Mouse (Mus musculus) T-helper 17 cell (primary cell): ENCODE measurements around the gene Gm28048.

Source experiments
- in situ Hi-C, 2 experiments: fragments of 300-600 bp; cut with MboI, MseI; formaldehyde crosslinking; loops; 1 replicate in 1 of 2; 2 replicates in 1 of 2; pipeline ENCODE4 v1.15.1; 2025; ENCODE audit warnings: high pct_unique_total_duplicates in 2 of 2

Gene Gm28048

GRCm38 (mm10) chr11:22990393-22991126 is 8.7 kb upstream of the Gm28048 start, which contains the start of gene Cct4:
Cct4 (plus strand) TSS chr11:22990519.
- in situ Hi-C loops: no loop called here

DNA sequence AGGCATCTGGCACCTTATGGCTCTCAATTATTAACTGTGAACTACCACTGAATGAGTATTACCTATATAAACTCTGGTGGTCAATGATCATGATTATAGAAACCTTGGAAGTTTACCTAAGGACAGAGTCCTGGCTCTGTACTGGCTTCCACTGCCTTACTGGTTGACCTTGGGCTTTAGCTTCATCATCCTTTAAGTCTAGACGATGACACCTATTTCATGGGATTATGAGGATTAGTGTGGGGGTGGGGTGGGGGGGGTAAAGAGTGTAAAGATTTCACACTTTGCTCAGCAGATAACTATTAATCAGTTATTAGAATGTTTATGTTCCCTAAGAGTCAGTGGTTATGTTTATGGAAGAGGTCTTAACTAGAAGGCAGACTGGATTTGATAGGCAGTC is 7.9 kb upstream of the Gm28048 start:
- in situ Hi-C loops: no loop called here

- in situ Hi-C loops: no loop called here
Measured at GRCm38 (mm10) chr11:22987357-22987756, 5.5 kb upstream of the Gm28048 start.

- in situ Hi-C loops: no loop called here
Measured at GRCm38 (mm10) chr11:22985510-22985909, 3.6 kb upstream of the Gm28048 start.

DNA sequence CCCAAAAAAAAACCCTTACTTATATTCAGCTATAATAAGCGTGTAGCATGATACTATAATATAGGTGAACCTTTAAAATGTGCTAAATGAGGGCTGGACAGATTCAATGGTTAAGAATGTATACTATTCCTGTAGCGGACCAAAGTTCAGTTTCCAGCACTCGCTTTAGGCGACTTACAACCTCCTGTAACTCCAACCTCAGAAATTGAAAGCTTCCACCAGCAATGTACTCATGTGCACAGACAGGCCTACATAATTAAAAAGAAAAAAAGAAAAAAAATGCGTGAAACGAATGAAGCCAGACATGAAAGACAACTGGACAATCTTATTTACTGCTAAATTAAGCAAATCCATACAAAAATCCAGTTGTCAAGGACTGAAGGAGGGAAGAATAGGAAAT is 956 bp upstream of the Gm28048 start:
- in situ Hi-C loops: no loop called here

GRCm38 (mm10) chr11:22981543-22981950 is 343 bp downstream of the Gm28048 start:
- in situ Hi-C loops: no loop called here

GRCm38 (mm10) chr11:22981041-22981440 is 849 bp downstream of the Gm28048 start:
- in situ Hi-C loops: no loop called here

- in situ Hi-C loops: loop anchor here in 1 of 2 experiments (10.0 kb wide), 1 partner anchor 1226 kb away; no protein-coding TSS in a partner anchor
Measured at GRCm38 (mm10) chr11:22979221-22979620, 2.7 kb downstream of the Gm28048 start.

GRCm38 (mm10) chr11:22978711-22979110 is 3.2 kb downstream of the Gm28048 start:
- in situ Hi-C loops: loop anchor here in 1 of 2 experiments (10.0 kb wide), 1 partner anchor 1226 kb away; no protein-coding TSS in a partner anchor

DNA sequence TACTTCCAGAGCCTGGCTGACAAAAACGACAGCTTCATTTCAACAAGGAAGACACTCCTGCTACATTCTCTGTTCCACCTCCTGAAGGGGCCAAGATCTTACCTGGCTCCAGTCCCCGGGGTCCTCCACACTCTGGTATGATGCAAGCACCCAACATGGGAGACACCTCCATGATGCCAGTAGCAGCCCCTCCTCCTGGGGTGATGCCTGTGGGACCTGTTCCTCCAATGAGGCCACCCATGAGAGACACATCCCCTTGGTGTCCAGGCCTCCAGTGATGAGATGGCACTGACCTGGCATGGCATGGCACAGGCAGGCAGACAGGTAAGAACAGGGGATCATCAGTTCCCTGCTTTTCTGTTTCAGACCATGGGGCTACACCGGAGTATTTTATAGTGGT is 3.7 kb downstream of the Gm28048 start:
- in situ Hi-C loops: loop anchor here in 1 of 2 experiments (10.0 kb wide), 1 partner anchor 1227 kb away; no protein-coding TSS in a partner anchor

GRCm38 (mm10) chr11:22973599-22973998 is 8.3 kb downstream of the Gm28048 start:
- in situ Hi-C loops: loop anchor here in 1 of 2 experiments (10.0 kb wide), 1 partner anchor 1231 kb away; no protein-coding TSS in a partner anchor

- in situ Hi-C loops: loop anchor here in 1 of 2 experiments (10.0 kb wide), 1 partner anchor 1232 kb away; no protein-coding TSS in a partner anchor
Measured at GRCm38 (mm10) chr11:22972746-22973526, 9.0 kb downstream of the Gm28048 start.

DNA sequence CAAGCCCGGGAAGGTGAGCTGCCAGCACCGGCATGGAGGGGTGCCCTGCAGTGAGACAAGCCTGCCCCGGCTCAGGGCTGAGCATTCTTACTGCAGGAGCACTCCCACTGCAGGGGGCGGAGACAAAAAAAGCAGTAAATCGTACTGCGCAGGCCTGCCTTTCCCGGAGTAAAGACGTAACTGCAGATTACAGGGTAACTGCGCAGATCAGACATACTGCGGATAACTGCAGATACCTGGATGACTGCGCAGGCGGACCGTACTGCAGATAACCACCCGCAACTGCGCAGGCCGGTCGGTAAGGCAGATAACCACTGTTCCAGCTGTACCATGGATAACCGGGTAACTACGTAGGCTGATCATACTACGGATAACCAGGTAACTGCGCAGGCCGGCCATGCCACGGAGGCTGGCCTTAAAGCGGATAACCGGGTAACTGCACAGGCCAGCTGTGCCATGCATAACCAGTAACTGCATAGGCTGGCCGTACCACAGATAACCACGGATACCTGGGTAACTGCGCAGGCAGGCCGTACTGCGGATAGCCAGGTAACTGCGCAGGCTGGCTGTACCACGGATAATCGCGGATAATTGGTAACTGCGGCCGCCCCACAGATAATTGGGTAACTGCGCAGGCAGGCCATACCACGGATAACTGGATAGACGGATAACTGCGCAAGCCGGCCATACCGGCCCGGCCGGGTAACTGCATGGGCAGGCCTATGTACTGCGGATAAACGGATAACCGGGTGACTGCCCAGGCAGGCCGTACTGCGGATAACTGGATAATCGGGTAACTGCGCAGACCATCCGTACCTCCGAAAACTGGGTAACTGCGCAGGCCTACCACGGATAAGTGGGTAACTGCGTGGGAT is 9.8 kb downstream of the Gm28048 start, which contains the start of gene Zrsr1:
Gene Zrsr1, plus strand, starts transcription at position 171 of the 875 bp plus-strand sequence.
- in situ Hi-C loops: loop anchor here in 1 of 2 experiments (10.0 kb wide), 1 partner anchor 1233 kb away; no protein-coding TSS in a partner anchor

DNA sequence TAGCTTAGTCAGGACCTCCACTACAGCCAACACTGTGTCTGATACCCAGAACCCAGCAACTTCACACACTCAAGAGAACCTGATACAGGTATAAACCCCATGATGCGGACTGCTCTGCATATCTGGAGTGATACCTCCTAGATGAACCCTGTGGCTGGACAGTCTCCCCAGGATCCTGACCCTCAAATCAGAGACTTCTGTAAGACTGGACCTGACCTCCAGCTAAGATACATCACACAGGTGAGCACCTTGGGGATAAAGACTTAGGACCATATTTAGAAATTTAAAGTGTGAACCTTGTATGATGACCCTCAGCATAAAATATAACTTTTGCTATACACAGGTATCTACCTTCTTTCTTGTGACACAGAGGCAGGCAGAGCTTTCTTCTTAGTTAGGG is 11.3 kb downstream of the Gm28048 start:
- in situ Hi-C loops: loop anchor here in 1 of 2 experiments (10.0 kb wide), 1 partner anchor 1234 kb away; no protein-coding TSS in a partner anchor

DNA sequence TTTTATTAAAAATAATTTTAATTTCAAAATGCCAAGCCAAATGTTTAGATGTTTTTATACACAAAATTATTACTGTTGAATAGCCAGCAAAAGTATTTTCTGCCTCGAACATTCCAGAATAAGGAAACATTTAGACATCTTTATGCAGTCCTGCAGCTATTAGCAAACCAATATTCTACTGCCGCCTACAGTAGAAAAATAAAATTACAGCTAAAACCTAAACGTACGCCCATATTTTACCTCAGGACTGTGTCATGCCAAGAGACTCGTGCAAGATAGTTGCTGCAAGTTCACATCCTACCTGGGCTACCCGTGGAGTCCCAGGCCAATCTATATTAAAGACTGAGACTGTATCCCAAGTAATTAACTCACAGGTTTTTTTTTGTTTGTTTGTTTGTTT is 12.4 kb downstream of the Gm28048 start:
- in situ Hi-C loops: no loop called here

DNA sequence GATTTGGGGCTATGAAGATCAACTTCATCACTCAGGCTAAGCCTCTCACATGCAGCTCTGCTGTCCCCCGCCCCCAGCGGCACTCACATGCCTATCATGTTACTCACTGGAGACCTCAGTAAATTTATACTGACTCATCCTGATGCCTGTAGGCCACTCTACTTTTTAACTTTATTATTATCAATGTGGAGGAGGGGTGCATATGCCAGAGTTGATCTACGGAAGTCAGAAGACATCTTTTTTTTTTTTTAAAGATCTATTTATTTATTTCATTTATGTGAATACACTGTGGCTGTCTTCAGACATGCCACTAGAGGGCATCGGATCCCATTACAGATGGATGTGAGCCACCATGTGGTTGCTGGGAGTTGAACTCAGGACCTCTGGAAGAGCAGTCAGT is 16.4 kb downstream of the Gm28048 start:
- in situ Hi-C loops: no loop called here

GRCm38 (mm10) chr11:22964401-22964800 is 17.5 kb downstream of the Gm28048 start:
- in situ Hi-C loops: no loop called here

DNA sequence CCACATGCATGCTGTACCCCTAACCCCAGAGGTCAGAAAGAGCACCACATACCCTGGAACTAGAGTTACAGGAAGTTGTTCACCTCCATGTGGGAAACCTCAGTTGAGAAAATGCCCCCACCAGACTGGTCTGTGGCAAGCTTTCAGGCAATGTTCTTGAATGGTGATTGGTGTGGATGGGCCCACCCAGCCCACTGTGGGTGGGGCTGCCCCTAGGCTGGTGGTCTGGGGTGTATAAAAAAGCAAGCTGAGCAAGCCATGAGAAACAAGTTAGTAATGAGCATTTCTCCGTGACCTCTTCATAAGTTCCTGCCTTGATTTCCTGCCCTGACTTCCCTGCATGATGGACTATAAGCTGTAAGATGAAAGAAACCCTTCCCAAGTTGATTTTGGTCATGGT is 19.8 kb downstream of the Gm28048 start:
- in situ Hi-C loops: no loop called here

DNA sequence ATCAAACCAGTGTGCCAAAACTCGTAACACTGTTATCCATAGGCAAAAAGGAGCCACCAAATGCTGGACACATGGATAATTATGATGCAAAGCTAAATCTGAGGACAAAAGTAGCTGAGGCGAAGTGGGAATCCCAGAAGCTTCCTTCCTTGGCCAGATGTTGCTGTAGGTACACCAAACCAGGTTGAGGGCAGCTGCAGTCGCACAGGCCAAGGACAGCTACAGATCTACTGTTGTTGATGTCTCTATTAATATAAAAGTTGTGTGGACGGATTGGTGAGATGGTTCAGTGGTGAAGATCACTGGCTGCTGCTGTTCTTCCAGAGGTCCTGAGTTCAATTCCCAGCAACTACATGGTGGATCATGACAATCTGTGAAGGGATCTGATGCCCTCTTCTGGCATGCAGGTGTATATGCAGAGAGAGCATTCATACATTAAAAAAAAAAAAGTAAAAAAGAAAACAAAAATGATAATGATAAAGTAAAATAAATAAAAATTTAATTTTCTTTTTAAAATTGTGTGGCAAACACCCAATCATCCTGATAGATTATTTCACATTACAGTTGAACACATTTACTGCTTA is 24.0 kb downstream of the Gm28048 start:
- in situ Hi-C loops: loop anchor here (5.0 kb wide), 3 partner anchors 96 to 326 kb away; partner anchors contain the start of gene B3gnt2 (in 1 of the 2)

GRCm38 (mm10) chr11:22956830-22957229 is 25.1 kb downstream of the Gm28048 start:
- in situ Hi-C loops: loop anchor here (5.0 kb wide), 3 partner anchors 95 to 325 kb away; partner anchors contain the start of gene B3gnt2 (in 1 of the 2)
